Mouse (Mus musculus) lung, postnatal 0 days (tissue): ENCODE measurements at regions not wholly inside any gene's neighbourhood (a gene's known extent, or its start where the extent isn't known, plus 50 kb on each side); places are given as distances from the start of the nearest gene placed in this dataset.

Experiments
- CTCF ChIP-seq: IDR thresholded peaks from 2 replicates; pipeline ENCODE4 v1.5.1; 2016; ENCODE audit warnings: antibody characterized with exemption, mild to moderate bottlenecking
- EP300 ChIP-seq: IDR thresholded peaks from 2 replicates; pipeline ENCODE4 v1.6.1; 2016; ENCODE audit warnings: antibody characterized with exemption, mild to moderate bottlenecking, control low read depth

DNA sequence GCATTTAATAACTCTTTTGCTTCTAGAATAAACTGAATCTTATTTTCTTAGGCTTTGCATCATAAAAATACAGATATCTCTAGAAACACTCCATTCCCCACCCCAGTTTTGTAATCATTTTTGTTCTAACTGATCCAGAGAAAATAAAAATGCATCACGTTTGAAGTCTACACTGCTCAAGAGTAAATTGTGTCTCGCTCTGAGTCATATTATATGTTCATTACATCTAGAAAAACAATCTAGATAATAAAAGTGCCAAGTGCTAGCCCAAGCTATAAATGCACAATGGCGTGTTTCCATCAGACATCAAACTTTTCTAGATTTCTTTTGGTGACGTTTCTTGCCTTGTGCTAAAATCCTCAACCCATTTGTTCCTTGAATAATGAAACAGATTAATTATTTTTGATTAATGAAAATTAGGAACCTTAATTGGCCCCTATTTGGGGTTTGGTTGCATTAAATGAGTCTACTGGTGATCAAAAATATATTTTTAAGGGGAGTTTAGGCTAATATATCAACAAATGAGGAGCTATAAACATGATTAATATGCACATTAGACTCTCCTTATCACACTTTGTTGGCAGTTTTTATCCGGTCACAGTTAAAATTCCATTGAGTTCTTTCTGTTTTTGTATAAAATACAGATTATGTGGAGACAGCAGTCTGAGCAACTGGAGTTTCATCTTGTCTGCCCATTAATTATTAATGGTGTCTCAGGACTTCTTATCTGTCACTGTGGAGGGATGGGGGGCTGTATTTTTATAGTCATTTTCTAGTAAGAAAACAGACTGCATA is 206.0 kb downstream of the Tbx18 start:
- TF ChIP-seq CTCF (no peak), EP300 (no peak)
